Mouse (Mus musculus) CH12.LX (cell line): ENCODE results near the gene Cbx1. TPM values are rescaled to one million over a fixed set of nuclear protein-coding genes. Genes with fewer than 3 reads are reported as not detected.
A peak's percentile ranks its signal among the peaks of the same experiment; 100 is the strongest.
"Not testable (repeated sequence)": the region's sequence is repeated elsewhere in the genome, so short reads cannot be mapped to it uniquely, and the experiment has no call there.

Experiments
- DNase-seq: peaks from one replicate; pipeline ENCODE4 v3.0.0-alpha.2; 2013; ENCODE audit errors: extremely low read depth
- H3K27ac ChIP-seq: 2 replicates; pipeline ENCODE4 v1.5.1; 2012; ENCODE audit warnings: low read depth, mild to moderate bottlenecking, control low read depth, moderate library complexity; ENCODE audit not compliant: insufficient read depth
- H3K27me3 ChIP-seq: replicated peaks from 2 replicates; pipeline ENCODE3; 2012; ENCODE audit warnings: inconsistent platforms
- H3K36me3 ChIP-seq, 2 experiments: replicated peaks in 1 of 2; 2 replicates each; pipeline versions ENCODE3 to v1.6.1; 2012; ENCODE audit warnings: inconsistent platforms in 1 of 2, low read length in 1 of 2, mild to moderate bottlenecking in 1 of 2, mixed read lengths in 1 of 2, moderate library complexity in 1 of 2; ENCODE audit not compliant: control insufficient read depth in 1 of 2, insufficient read depth in 1 of 2
- H3K4me1 ChIP-seq, 2 experiments: 2 replicates each; pipeline ENCODE4 v1.6.1; 2012; ENCODE audit warnings: inconsistent platforms in 1 of 2, moderate library complexity in 1 of 2; ENCODE audit not compliant: insufficient read depth in 2 of 2, control insufficient read depth in 1 of 2
- H3K4me2 ChIP-seq: 2 replicates; pipeline ENCODE4 v1.6.1; 2012; ENCODE audit warnings: low read depth, mild to moderate bottlenecking, control low read depth; ENCODE audit not compliant: poor library complexity, insufficient read depth, severe bottlenecking
- H3K4me3 ChIP-seq, 3 experiments: fragments of 150-350 bp in 1 of 3; sonication (generic) in 1 of 3; replicated peaks in 1 of 3; 2 replicates each; pipeline versions ENCODE3 to v1.5.1; 2011 to 2012; ENCODE audit warnings: low read depth in 2 of 3, low read length in 2 of 3, mild to moderate bottlenecking in 2 of 3, moderate library complexity in 2 of 3, control low read depth in 1 of 3, improper control_type of control experiment in 1 of 3, inconsistent platforms in 1 of 3, mixed read lengths in 1 of 3; ENCODE audit not compliant: poor library complexity in 1 of 3
- H3K79me2 ChIP-seq: replicated peaks from 2 replicates; pipeline ENCODE4 v1.6.1; 2012; ENCODE audit warnings: mild to moderate bottlenecking, moderate library complexity; ENCODE audit not compliant: control insufficient read depth, poor library complexity, insufficient read depth, severe bottlenecking; ENCODE audit errors: extremely low read depth
- H3K9ac ChIP-seq: 2 replicates; pipeline ENCODE4 v1.6.1; 2012; ENCODE audit warnings: low read depth, mild to moderate bottlenecking, control low read depth, moderate library complexity; ENCODE audit not compliant: insufficient read depth
- H3K9me3 ChIP-seq: replicated peaks from 2 replicates; pipeline ENCODE3; 2012; ENCODE audit warnings: low read length, inconsistent platforms, mixed read lengths
- BHLHE40 ChIP-seq: IDR thresholded peaks from 2 replicates; pipeline ENCODE4 v1.6.1; 2011; ENCODE audit warnings: mild to moderate bottlenecking, low read depth, low read length, improper control_type of control experiment
- CTCF ChIP-seq, 2 experiments: IDR thresholded peaks in 1 of 2; conservative IDR thresholded peaks in 1 of 2; 2 replicates each; pipeline ENCODE4 v1.5.1; 2011 to 2012; ENCODE audit warnings: low read depth in 2 of 2, low read length in 2 of 2, improper control_type of control experiment in 1 of 2, inconsistent platforms in 1 of 2, mild to moderate bottlenecking in 1 of 2, moderate library complexity in 1 of 2
- ELF1 ChIP-seq: IDR thresholded peaks from 2 replicates; pipeline ENCODE4 v1.6.1; 2014; ENCODE audit warnings: low read depth, mild to moderate bottlenecking, inconsistent platforms, low read length, improper control_type of control experiment
- EP300 ChIP-seq: IDR thresholded peaks from 2 replicates; pipeline ENCODE4 v1.6.1; 2011; ENCODE audit warnings: low read length, improper control_type of control experiment
- IRF4 ChIP-seq: IDR thresholded peaks from 2 replicates; pipeline ENCODE4 v1.6.1; 2014; ENCODE audit warnings: low read depth, mild to moderate bottlenecking, inconsistent platforms, low read length, improper control_type of control experiment
- JUN ChIP-seq: IDR thresholded peaks from 2 replicates; pipeline ENCODE4 v1.6.1; 2011; ENCODE audit warnings: low read depth, mild to moderate bottlenecking, low read length, improper control_type of control experiment, moderate library complexity; ENCODE audit not compliant: insufficient read depth
- KAT2A ChIP-seq: IDR thresholded peaks from 2 replicates; pipeline ENCODE4 v1.6.1; 2012; ENCODE audit warnings: low read length, improper control_type of control experiment, inconsistent platforms; ENCODE audit not compliant: insufficient replicate concordance
- MAFK ChIP-seq: IDR thresholded peaks from 2 replicates; pipeline ENCODE4 v1.6.1; 2011; ENCODE audit warnings: low read length, improper control_type of control experiment; ENCODE audit not compliant: insufficient replicate concordance
- MAX ChIP-seq: IDR thresholded peaks from 2 replicates; pipeline ENCODE4 v1.6.1; 2011; ENCODE audit warnings: low read length, improper control_type of control experiment
- MAZ ChIP-seq: IDR thresholded peaks from 2 replicates; pipeline ENCODE4 v1.6.1; 2012; ENCODE audit warnings: low read depth, mild to moderate bottlenecking, inconsistent platforms, low read length, improper control_type of control experiment, moderate library complexity
- MXI1 ChIP-seq: IDR thresholded peaks from 2 replicates; pipeline ENCODE4 v1.6.1; 2011; ENCODE audit warnings: mild to moderate bottlenecking, low read depth, low read length, improper control_type of control experiment
- MYC ChIP-seq: IDR thresholded peaks from 2 replicates; pipeline ENCODE4 v1.6.1; 2011; ENCODE audit warnings: low read depth, mild to moderate bottlenecking, improper control_type of control experiment, low read length
- NRF1 ChIP-seq: IDR thresholded peaks from 2 replicates; pipeline ENCODE4 v1.6.1; 2014; ENCODE audit warnings: low read depth, mild to moderate bottlenecking, inconsistent platforms, low read length, improper control_type of control experiment, moderate library complexity
- PAX5 ChIP-seq: IDR thresholded peaks from 2 replicates; pipeline ENCODE4 v1.6.1; 2012; ENCODE audit warnings: low read length, inconsistent platforms, mixed read lengths
- POLR2AphosphoS2 ChIP-seq: IDR thresholded peaks from 2 replicates; pipeline ENCODE4 v1.6.1; 2011; ENCODE audit warnings: low read depth, low read length, improper control_type of control experiment
- SMC3 ChIP-seq: IDR thresholded peaks from 2 replicates; pipeline ENCODE4 v1.6.1; 2011; ENCODE audit warnings: low read depth, low read length, improper control_type of control experiment
- TBP ChIP-seq: conservative IDR thresholded peaks from 2 replicates; pipeline ENCODE4 v1.6.1; 2011; ENCODE audit warnings: low read depth, low read length, improper control_type of control experiment
- TCF12 ChIP-seq: IDR thresholded peaks from 2 replicates; pipeline ENCODE4 v1.6.1; 2014; ENCODE audit warnings: low read depth, mild to moderate bottlenecking, inconsistent platforms, low read length, improper control_type of control experiment
- ZMIZ1 ChIP-seq: IDR thresholded peaks from 2 replicates; pipeline ENCODE4 v1.6.1; 2012; ENCODE audit warnings: low read depth, mild to moderate bottlenecking, inconsistent platforms, low read length, improper control_type of control experiment
- ZNF384 ChIP-seq: IDR thresholded peaks from 2 replicates; pipeline ENCODE4 v1.6.1; 2012; ENCODE audit warnings: low read depth, low read length, improper control_type of control experiment, inconsistent platforms
- dilution Hi-C: fragments of 300-500 bp; cut with MboI; formaldehyde crosslinking; loops from 2 replicates; pipeline ENCODE4 v1.14.3; 2020; ENCODE audit warnings: low sequenced_read_pairs; ENCODE audit not compliant: extremely low pct_unique_long_range_greater_than_20kb, extremely low pct_ligation_motif_present
- in situ Hi-C: fragments of 300-500 bp; cut with MboI; formaldehyde crosslinking; loops from 3 replicates; pipeline ENCODE4 v1.14.3; 2019; ENCODE audit warnings: low sequenced_read_pairs, low pct_ligation_motif_present, low pct_unique_long_range_greater_than_20kb, mixed read lengths
- polyA plus RNA-seq: library from polyadenylated mRNA; unstranded; fragments of >175 nt; gene quantifications from 2 replicates; pipeline ENCODE4 v1.2.1, GENCODE M21; 2012; ENCODE audit warnings: low read depth; ENCODE audit not compliant: insufficient read length
- total RNA-seq, 2 experiments: library from RNA; depleted of rRNA; stranded (reverse); fragments of 300-350 nt in 1 of 2; fragments of >200 nt in 1 of 2; gene quantifications; 2 replicates each; pipeline ENCODE4 v1.2.3; 2012 to 2014

Gene Cbx1
- total and polyA plus RNA-seq, 3 experiments, result 115 to 223 (median 144) TPM

- no peak for TF ChIP-seq JUN
- TF ChIP-seq BHLHE40, result peak; percentile 12; the same call in 1 of the 2 replicates
- peak; percentile 86 for TF ChIP-seq TCF12
- TF ChIP-seq ELF1, result peak; percentile 98
- TF ChIP-seq TBP, result peak; percentile 86
- TF ChIP-seq POLR2AphosphoS2, result peak; percentile 88
- TF ChIP-seq SMC3, result peak; percentile 17
- peak; percentile 95 for TF ChIP-seq MXI1
Observed at GRCm38 (mm10) chr11:96776968-96777962, 11.7 kb upstream of the Cbx1 start, which contains the start of gene Snx11 (continued).

- H3K36me3 ChIP-seq, dilution Hi-C loops, H3K27me3 ChIP-seq, DNase-seq, H3K9me3 ChIP-seq: not testable (repeated sequence)
- Histone ChIP-seq H3K27ac (peak overlapping the region; percentile 32; the same call in 1 of the 2 replicates), H3K79me2 (peaks cover 24% of the 10 kb centered on the region), H3K9ac (peak overlapping the region; percentile 61; the same call in 1 of the 2 replicates), H3K4me3 (peak overlapping the region; percentile 46 to 80 (median 46)), H3K4me2 (peak overlapping the region; percentile 57; the same call in 1 of the 2 replicates), H3K4me1 (peaks cover 12% of the 10 kb centered on the region in 2 experiments; a peak in 3 of 4 replicates)
- in situ Hi-C loops, result loop anchor here (5.0 kb wide), 1 partner anchor 74 kb away; no protein-coding TSS in a partner anchor
- TF ChIP-seq TBP (peak; percentile 69), MAFK (0 out of 2 replicates have a peak, but pooled peaks have one; percentile 41), MAX (peak; percentile 67), MYC (peak; percentile 90), EP300 (peak; percentile 0; the same call in 1 of the 2 replicates), CTCF (conservative IDR thresholded peaks at IDR 0.05 in 1 of 2, IDR thresholded peaks at IDR 0.05 in 1 of 2; ENCODE audit: low read depth in 2 of 2, low read length in 2 of 2) (peak in 1 of 2 experiments; percentile 40; a peak in 1 of 4 replicates)
Observed at GRCm38 (mm10) chr11:96778061-96778627, 10.8 kb upstream of the Cbx1 start.

- H3K36me3 ChIP-seq, result no peaks in the 10 kb centered on the region
- H3K4me2 ChIP-seq, result no peak overlapping the region
- in situ Hi-C loops, result no loop called here
- no peaks in the 10 kb centered on the region for H3K9me3 ChIP-seq
- no peak for DNase-seq
- dilution Hi-C loops, result no loop called here
- H3K4me1 ChIP-seq, result 0 out of 4 replicates have a peak, but pooled peaks cover 0 to 11% of the 10 kb centered on the region in 2 experiments
- no peak overlapping the region for H3K4me3 ChIP-seq
- TF ChIP-seq BHLHE40, result no peak
- TF ChIP-seq ZMIZ1, result no peak
- TF ChIP-seq NRF1, result no peak
- no peak for TF ChIP-seq ZNF384
- no peak for TF ChIP-seq PAX5
- TF ChIP-seq MAZ, result no peak
- no peak for TF ChIP-seq KAT2A
- no peak for TF ChIP-seq IRF4
- no peak overlapping the region for H3K27ac ChIP-seq
- H3K79me2 ChIP-seq, result peaks cover 16% of the 10 kb centered on the region
- H3K27me3 ChIP-seq, result no peaks in the 10 kb centered on the region
- no peak overlapping the region for H3K9ac ChIP-seq
Observed at GRCm38 (mm10) chr11:96780306-96780705, 8.6 kb upstream of the Cbx1 start.
